Mouse (Mus musculus) heart, postnatal 0 days (tissue): ENCODE results near the gene Ncor2. TPM values are rescaled to one million over a fixed set of nuclear protein-coding genes. Genes with fewer than 3 reads are reported as not detected.

Experiments
- ATAC-seq: fragments of 200-750 bp; cut with Nextera tagmentation; 2 replicates; pipeline ENCODE4 v1.8.0; 2017; ENCODE audit warnings: low read depth, moderate number of reproducible peaks, moderate library complexity; ENCODE audit not compliant: insufficient read depth
- DNase-seq: peaks from one replicate; pipeline ENCODE4 v3.0.0-alpha.2; 2016; ENCODE audit warnings: low spot score
- H3K27ac ChIP-seq: fragments of 300-500 bp; sonication (generic); 2 replicates; pipeline ENCODE4 v1.5.1; 2014; ENCODE audit warnings: low read depth, mild to moderate bottlenecking
- H3K27me3 ChIP-seq: fragments of 300-500 bp; sonication (generic); 2 replicates; pipeline ENCODE4 v1.6.1; 2014; ENCODE audit warnings: low read length, mixed read lengths; ENCODE audit not compliant: control insufficient read depth, insufficient read depth
- H3K36me3 ChIP-seq: fragments of 300-500 bp; sonication (generic); replicated peaks from 2 replicates; pipeline ENCODE4 v1.6.1; 2014; ENCODE audit warnings: low read length, mixed read lengths; ENCODE audit not compliant: control insufficient read depth, insufficient read depth
- H3K4me1 ChIP-seq: fragments of 300-500 bp; sonication (generic); 2 replicates; pipeline ENCODE4 v1.6.1; 2014; ENCODE audit warnings: antibody characterized with exemption; ENCODE audit not compliant: control insufficient read depth, insufficient read depth
- H3K4me2 ChIP-seq: fragments of 300-500 bp; sonication (generic); 2 replicates; pipeline ENCODE4 v1.6.1; 2014; ENCODE audit warnings: low read depth, mild to moderate bottlenecking, low read length, moderate library complexity
- H3K4me3 ChIP-seq: fragments of 300-500 bp; sonication (generic); 2 replicates; pipeline ENCODE4 v1.5.1; 2014; ENCODE audit warnings: low read depth, low read length
- H3K9ac ChIP-seq: fragments of 300-500 bp; sonication (generic); replicated peaks from 2 replicates; pipeline ENCODE4 v1.6.1; 2014; ENCODE audit warnings: low read depth, low read length, mixed read lengths
- H3K9me3 ChIP-seq: fragments of 300-500 bp; sonication (generic); replicated peaks from 2 replicates; pipeline ENCODE4 v1.6.1; 2016; ENCODE audit warnings: low read length; ENCODE audit not compliant: control insufficient read depth
- CTCF ChIP-seq: IDR thresholded peaks from 2 replicates; pipeline ENCODE4 v1.5.1; 2016; ENCODE audit warnings: antibody characterized with exemption, control low read depth, low read depth
- EP300 ChIP-seq: IDR thresholded peaks from 2 replicates; pipeline ENCODE4 v1.6.1; 2016; ENCODE audit warnings: antibody characterized with exemption, low read depth
- WGBS: fragments of 180-500 bp; shearing (Covaris S2); extraction: QIAGEN DNeasy Blood & Tissue Kit; methylation state at CpG from one replicate; pipeline ENCODE4 v1.1.7; 2014; 5-methylcytosine and 5-hydroxymethylcytosine counted together
- polyA plus RNA-seq: library from polyadenylated mRNA; unstranded; fragments of >200 nt; fragmentation: Nextera tagmentation; extraction: Ambion mirVana; gene quantifications from 2 replicates; pipeline ENCODE4 v1.2.1, GENCODE M21; 2015
- total RNA-seq: library from RNA; depleted of rRNA; stranded (reverse); fragments of >200 nt; gene quantifications from 2 replicates; pipeline ENCODE4 v1.2.3, GENCODE M21; 2014; ENCODE audit warnings: low replicate concordance

The Ncor2 gene
- total and polyA plus RNA-seq, 2 experiments from 2014 or later: 15.5 to 73.8 TPM

DNA sequence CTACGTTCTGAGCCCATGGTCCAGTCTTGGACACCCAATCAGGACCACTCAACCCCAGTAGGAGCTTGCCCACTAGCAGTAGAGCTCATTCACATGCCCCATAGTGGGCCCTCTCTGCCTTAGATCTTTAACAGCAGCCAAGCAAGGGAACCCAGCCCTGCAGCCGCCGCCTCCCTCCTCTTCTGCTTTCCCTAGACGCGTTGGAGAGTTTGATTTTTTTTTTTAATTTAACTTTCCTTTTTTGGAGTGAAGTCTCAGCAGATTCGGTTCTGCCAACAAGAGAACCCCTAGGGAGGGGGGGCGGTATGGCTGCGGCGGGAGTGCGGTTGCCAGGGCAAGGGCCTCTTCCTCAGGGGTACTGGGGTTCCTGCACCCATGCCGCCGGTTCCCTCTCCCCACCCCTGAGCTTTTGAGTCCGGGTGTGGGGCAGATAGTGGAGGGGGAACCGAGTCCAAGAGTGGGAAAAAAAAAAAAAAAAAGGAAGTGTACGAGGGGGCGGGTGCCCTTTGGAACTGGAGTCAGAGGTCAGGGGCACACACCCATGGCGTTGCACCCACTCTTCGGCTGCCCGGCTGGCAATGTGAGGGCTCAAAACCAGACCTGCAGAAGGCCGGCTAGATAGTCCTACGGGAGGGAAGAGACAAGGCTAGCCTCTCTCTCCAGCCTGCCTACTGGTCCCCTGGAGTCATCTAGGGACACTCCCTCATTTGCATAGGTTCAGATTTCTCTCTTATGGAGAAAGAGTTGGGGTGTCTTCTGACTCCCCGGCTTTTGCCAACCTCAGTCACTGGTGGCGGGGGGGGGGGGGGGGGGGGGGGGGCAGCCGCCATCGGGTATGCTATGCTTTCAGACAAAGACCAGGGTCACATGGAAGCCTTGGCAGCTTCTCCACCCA, 963 bp upstream of the Ncor2 start:
- Histone ChIP-seq H3K4me1 (peaks cover 33% of the 10 kb centered on the region), H3K27me3 (no peaks in the 10 kb centered on the region), H3K4me3 (peak overlapping the region; percentile 90), H3K4me2 (peak overlapping the region; percentile 98), H3K27ac (peak overlapping the region; percentile 73), H3K9ac (peak overlapping the region; percentile 89; the same call in 1 of the 2 replicates), H3K9me3 (no peaks in the 10 kb centered on the region), H3K36me3 (no peaks in the 10 kb centered on the region)
- DNase-seq (no peak), ATAC-seq (0 out of 2 replicates have a peak, but pooled peaks have one; percentile 1)
- TF ChIP-seq CTCF: no peak
- TF ChIP-seq EP300: no peak
- WGBS: 7% methylated on average over 22 of the region's 25 CpGs

DNA sequence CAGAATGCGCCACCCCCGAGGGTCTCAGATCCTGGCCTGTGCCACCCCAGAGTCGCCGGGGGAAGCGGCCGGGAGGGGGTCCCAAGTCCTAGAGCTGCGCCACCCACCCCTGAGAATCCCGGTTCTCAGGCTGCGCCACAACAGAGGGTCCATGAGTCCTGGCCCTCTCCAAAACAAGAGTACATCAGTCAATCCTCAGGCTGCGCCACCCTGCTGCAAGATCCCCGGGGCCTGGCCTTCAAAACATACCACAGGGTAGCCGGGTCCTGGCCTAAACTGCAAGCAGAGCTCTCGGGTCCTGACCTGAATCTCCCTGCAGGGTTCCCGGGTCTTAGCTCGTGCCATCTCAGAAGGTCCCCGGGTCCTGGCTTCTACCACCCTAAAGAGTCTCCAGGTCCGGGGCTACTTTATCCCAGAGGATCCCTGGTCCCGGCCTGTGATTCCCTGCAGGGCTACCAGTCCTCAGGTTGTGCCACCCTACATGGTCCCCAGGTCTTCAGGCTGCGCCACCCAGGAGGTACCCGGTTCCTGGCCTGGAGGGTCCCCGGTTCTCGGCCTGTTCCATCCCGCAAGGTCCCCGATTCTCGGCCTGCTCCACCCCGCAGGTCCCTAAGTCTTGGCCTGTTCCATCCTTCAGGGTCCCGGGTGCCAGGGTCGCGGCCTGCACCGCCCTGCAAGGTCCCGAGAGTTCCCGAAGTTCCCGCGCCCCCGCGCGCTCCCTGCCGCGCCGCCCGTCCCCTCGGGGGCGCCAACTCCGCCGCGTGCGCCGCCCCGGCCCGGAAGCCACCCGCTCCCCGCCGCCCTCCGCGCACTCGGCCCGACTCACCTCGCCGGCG, 630 bp downstream of the Ncor2 start:
- H3K9ac ChIP-seq: peak overlapping the region; percentile 89
- under 1% methylated on average over 58 of the region's 60 CpGs for WGBS
- H3K4me3 ChIP-seq: peak overlapping the region; percentile 90
- TF ChIP-seq CTCF (no peak), EP300 (0 out of 2 replicates have a peak, but pooled peaks have one; percentile 7)
- H3K27me3 ChIP-seq: no peaks in the 10 kb centered on the region
- H3K27ac ChIP-seq: peak overlapping the region; percentile 94
- H3K9me3 ChIP-seq: no peaks in the 10 kb centered on the region
- ATAC-seq (peak; percentile 31), DNase-seq (no peak)
- H3K4me2 ChIP-seq: peak overlapping the region; percentile 98
- H3K36me3 ChIP-seq: no peaks in the 10 kb centered on the region
- peaks cover 45% of the 10 kb centered on the region for H3K4me1 ChIP-seq

DNA sequence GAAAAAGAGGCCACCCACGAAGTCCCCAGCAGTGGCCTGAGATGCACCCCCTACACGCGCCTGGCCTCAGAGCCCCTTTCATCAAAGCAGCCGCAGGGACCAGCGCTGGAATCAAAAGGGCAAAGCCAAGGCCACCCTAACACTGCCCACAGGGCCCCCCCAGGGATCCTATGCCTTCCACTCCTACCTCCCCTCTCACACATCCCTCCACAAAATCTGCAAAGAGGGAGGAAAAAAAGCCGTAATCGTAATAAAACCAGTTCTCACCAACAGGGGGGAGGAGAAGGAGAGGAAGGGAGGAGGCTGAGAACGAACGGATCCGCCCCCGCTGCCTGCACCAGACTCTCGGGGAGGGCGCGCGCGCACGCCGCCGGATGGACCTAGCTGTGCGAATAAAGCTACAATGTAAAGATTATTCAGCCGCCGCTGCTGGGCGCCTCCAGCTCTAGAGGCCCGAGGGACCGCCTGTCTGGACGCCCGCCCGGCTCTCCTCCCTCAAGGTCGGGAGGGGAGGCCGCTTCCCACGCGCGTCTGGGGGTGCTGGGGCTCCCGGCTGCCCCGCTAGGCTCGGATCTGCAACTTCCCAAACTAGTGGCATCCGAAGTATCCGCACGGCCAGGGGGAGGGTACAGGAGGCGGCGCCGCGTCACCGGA, 1.4 kb downstream of the Ncor2 start:
- under 1% methylated on average over 44 of the region's 44 CpGs for WGBS
- H3K9me3 ChIP-seq: no peaks in the 10 kb centered on the region
- peak overlapping the region; percentile 94 for H3K27ac ChIP-seq
- H3K36me3 ChIP-seq: no peaks in the 10 kb centered on the region
- DNase-seq (peak; percentile 82), ATAC-seq (peak; percentile 18)
- peak overlapping the region; percentile 89 for H3K9ac ChIP-seq
- TF ChIP-seq EP300 (peak; percentile 75; the same call in 1 of the 2 replicates), CTCF (peak; percentile 22; the same call in 1 of the 2 replicates)
- peak overlapping the region; percentile 90 for H3K4me3 ChIP-seq
- H3K27me3 ChIP-seq: no peaks in the 10 kb centered on the region
- H3K4me2 ChIP-seq: peak overlapping the region; percentile 98
- peaks cover 51% of the 10 kb centered on the region for H3K4me1 ChIP-seq

DNA sequence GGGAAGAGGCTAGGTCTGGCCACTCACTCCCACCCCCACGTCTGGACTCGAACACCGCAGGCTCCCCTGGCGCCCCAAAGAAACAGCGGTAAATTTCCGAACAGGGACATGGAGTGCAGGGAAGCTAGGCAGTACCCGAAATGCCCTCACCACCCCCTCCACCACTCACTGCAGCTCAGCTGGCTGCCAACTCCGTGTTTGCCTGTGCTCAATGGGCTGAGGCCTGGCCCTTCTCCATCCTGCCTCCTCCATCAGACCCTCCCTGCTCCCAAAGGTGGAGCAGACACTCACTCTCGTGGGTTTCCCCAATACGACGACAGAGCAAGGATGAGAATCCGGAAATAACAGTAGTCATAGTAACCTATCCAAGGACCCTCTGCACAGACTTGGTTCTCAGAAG, 2.2 kb downstream of the Ncor2 start:
- H3K9ac ChIP-seq: peak overlapping the region; percentile 89; the same call in 1 of the 2 replicates
- H3K27me3 ChIP-seq: no peaks in the 10 kb centered on the region
- WGBS: 29% methylated on average over 12 of the region's 12 CpGs
- TF ChIP-seq CTCF: no peak
- no peak for TF ChIP-seq EP300
- peak overlapping the region; percentile 90 for H3K4me3 ChIP-seq
- H3K36me3 ChIP-seq: no peaks in the 10 kb centered on the region
- H3K4me1 ChIP-seq: peaks cover 51% of the 10 kb centered on the region
- ATAC-seq (no peak), DNase-seq (no peak)
- H3K4me2 ChIP-seq: peak overlapping the region; percentile 98
- H3K27ac ChIP-seq: peak overlapping the region; percentile 94
- no peaks in the 10 kb centered on the region for H3K9me3 ChIP-seq

DNA sequence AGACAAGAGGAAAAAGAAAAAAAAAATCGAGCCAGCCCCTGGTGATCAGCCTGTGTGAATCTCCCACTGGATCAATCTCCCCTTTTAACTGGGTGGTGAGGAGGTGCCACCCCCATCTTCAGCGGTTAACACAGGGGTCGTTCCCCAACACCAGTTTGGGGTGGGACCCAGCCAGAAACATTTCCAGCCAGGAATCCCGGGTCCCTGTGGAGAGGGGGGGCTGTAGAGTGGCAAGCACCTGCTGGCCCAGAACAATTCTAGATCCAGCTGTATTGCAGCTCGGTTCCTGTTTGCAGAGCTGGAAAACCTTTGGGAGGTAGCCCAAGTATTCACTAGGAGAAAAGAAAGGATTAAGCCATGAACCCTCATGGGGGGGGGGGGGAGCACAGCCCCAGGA, 2.7 kb downstream of the Ncor2 start:
- no peak overlapping the region for H3K27ac ChIP-seq

More for the DNA sequence above, 2.7 kb downstream of the Ncor2 start:
- Histone ChIP-seq H3K9ac (no peak overlapping the region), H3K4me2 (peak overlapping the region; percentile 98), H3K4me3 (no peak overlapping the region), H3K9me3 (no peaks in the 10 kb centered on the region), H3K4me1 (peaks cover 51% of the 10 kb centered on the region), H3K27me3 (no peaks in the 10 kb centered on the region), H3K36me3 (no peaks in the 10 kb centered on the region)
- no peak for TF ChIP-seq CTCF
- TF ChIP-seq EP300: no peak
- no peak for ATAC-seq
- DNase-seq: no peak
- 50% methylated on average over 5 of the region's 5 CpGs for WGBS
